Mouse (Mus musculus) c-Kit-positive CD71-negative TER-119-negative erythroid progenitor cells, embryonic 14.5 days (primary cell): ENCODE measurements around the gene Mapre1.
A peak's percentile ranks its signal among the peaks of the same experiment; 100 is the strongest.

Experiments
- DNase-seq: peaks from one replicate; pipeline ENCODE4 v3.0.0-alpha.2; 2013; ENCODE audit warnings: low read depth

Mapre1 gene

GRCm38 (mm10) chr2:153778638-153779362 is 37.7 kb downstream of the Mapre1 start:
- DNase-seq, result peak; percentile 64

GRCm38 (mm10) chr2:153779394-153779981 is 38.4 kb downstream of the Mapre1 start, which contains the start of gene Efcab8:
Gene Efcab8, plus strand, starts transcription at chr2:153779931.
- peak; percentile 17 for DNase-seq

DNA sequence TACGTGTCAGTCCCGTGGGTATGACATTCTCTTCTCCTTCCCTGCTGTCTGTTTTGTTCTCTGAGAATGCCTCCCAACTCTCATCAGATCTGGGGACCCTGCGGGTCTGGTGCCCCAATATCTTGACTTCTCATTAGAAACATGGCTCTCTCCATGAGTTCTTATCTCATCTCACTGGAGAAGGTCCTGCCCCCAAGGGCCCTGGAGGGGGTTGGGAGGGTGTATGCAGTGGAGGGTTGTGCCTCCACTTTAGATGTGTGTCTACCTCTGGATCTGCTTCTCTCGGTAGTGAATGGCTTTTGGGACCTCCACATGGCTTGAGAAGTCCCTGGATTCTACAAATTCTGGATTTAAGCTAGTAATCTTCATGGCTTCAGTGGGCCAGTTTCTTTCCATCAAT is 40.1 kb downstream of the Mapre1 start:
- no peak for DNase-seq

DNA sequence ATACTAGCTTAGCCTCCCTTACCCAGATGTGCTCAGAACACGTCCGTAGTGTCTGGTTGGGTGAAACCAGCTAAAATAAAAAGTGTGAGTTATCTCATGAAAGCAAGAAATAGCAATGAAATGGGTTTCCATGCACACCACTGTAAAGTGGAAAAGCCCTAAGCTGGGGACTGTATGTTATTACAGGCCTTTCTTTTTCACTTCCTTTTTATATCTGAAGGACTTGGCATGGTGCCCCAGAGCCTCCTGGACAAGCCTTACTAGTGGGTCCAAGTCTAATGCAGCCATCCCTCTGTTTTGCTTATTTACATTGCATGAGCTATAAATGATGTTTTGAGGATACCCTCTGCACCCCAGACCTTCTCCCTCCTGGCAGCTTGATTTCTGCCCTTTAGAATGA is 43.6 kb downstream of the Mapre1 start:
- DNase-seq, result no peak

DNA sequence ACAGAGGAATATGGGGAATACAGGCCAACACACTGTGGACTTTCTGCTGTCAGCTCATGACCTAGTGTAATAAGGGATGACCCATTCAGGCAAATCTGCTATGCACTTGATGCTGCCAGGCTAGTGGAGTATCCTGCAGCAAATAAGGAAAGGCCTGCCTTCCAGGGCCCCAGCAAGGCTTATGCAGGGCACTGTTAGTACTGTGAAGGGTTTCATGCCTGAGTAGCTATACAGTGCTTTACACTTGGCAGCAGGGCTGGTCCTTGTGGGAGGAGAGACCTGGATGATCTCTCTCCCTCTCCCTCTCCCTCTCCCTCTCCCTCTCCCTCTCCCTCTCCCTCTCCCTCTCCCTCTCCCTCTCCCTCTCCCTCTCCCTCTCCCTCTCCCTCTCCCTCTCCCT is 52.3 kb downstream of the Mapre1 start:
- DNase-seq, result no peak

DNA sequence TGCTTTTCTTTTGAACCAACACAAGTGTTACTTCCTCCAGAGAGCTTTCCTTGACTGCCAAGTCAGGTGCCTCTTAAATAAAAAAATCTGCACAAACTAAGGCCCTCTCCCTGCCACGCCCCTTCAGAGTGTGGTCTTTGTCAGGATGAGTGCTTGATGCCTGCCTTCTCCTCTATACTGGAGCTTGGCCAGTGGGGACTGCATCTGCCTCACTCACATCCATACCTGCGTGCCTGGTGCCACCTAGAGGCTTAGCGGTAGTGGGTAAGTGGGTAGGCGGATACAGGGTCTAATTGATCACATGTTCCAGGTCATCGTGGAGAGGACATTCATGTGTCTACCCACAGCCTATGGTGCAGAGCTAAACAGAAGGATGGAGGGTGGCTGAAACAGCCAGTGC is 54.0 kb downstream of the Mapre1 start:
- no peak for DNase-seq

DNA sequence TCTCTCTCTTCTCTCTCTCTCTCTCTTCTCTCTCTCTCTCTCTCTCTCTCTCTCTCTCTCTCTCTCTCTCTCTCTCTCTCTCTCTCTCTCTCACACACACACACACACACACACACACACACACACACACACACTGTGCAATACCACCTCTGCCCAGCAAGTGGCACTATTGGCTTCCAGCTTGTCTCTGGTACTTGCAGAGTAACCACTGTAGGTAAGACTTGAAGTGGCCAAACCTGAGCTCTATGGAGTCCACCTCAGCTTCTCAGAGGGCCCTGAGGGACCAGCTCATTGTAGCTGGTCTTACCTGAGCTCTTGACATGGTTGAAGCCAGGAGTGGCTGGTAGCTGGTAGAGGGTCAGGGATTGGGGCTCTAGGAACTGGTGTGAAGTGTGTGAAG is 66.4 kb downstream of the Mapre1 start:
- peak; percentile 35 for DNase-seq

DNA sequence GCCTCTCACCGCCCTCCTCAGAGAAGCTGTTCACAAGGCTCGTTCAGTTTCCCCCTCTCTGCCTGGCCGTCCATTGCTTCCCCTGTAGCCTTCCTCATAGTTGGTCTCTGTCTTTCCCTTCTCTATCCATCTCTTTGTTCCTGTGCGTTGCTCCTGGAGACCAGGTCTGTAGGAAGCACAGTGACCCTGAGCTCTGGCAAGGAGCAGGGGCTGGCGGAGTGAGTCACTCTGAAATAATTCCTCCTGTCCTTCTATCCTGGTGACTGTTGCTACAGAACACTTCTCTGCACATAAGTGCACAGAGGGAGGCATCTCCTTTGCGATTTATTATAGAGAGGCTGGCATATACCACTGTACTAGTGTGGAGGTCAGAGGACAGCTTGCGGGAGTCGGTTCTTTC is 67.1 kb downstream of the Mapre1 start:
- no peak for DNase-seq

DNA sequence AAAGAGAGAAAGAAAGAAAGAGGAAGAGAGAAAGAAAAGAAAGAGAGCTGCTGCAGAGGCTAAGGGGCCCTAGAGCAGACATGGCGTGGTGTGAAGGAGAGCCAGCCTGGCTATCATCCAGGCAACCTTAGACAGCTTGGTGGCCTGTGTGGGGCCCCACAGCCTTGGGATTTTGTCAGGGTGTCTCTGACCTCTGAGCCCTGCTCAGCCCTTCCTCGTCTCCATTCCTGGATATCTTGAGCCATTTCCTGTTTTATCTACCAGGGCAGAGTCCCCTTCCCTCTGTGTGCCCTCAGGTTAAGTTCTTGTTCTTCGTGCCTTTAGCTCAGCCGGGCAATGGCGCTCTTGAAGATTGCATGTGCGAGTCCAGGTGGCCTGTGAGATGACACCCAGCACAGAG is 67.8 kb downstream of the Mapre1 start:
- DNase-seq, result no peak

GRCm38 (mm10) chr2:153809921-153810320 is 68.8 kb downstream of the Mapre1 start:
- DNase-seq, result no peak

DNA sequence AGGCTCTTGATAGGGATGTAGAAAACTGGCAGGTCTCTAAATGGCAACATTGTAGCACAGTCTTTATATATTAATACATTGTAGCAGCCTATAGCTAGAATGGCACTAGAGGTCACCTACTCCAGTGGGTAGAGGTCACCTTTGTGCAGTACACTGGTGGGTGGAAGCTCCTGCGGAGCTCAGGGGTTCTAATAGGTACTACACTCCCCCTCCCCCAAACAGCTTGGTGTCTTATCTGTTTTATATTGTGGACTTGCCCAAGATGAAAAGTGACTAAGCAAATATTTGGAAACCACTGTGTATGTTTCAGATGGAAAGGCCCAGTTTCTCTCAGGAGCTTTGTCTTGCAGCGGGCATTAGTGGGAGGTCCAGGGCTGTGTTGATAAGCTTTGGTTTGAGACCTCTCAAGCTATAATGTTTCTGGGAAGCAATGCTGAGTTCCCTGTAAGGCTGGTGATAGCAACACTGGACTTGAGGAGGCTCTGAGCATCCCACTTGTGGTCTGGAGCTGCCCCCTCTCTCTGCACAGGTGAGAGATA is 81.0 kb downstream of the Mapre1 start:
- no peak for DNase-seq
